Mouse (Mus musculus): ENCODE results near the gene Ttc14. TPM values are rescaled to one million over a fixed set of nuclear protein-coding genes. Genes with fewer than 3 reads are reported as not detected.

Gene Ttc14
- polyA plus RNA-seq, 1 experiment: 53.0 TPM

- Histone ChIP-seq H3K4me1 (ENCODE audit: control insufficient read depth, insufficient read depth, low read length) (no peaks in the 10 kb centered on the region), H3K27ac (ENCODE audit: insufficient read depth, low read length) (no peak overlapping the region), H3K9ac (ENCODE audit: low read depth, poor library complexity, severe bottlenecking) (no peak overlapping the region), H3K36me3 (ENCODE audit: control insufficient read depth, insufficient read depth, low read length, poor library complexity, severe bottlenecking) (no peaks in the 10 kb centered on the region), H3K9me3 (replicated peaks; ENCODE audit: control insufficient read depth, insufficient read depth, low read length, poor library complexity, severe bottlenecking) (no peaks in the 10 kb centered on the region), H3K27me3 (ENCODE audit: control insufficient read depth, insufficient read depth, low read length, poor library complexity, severe bottlenecking) (no peaks in the 10 kb centered on the region), H3K4me3 (ENCODE audit: low read depth, low read length) (no peak overlapping the region)
- no peak for TF ChIP-seq CTCF (IDR thresholded peaks at IDR 0.05; ENCODE audit: low read depth, low read length)
- no peak for TF ChIP-seq EP300 (IDR thresholded peaks at IDR 0.05; ENCODE audit: insufficient read depth, low read depth, low read length)
- no peak for TF ChIP-seq POLR2A (IDR thresholded peaks at IDR 0.05; ENCODE audit: insufficient read depth, low read length)
These were observed 59.3 kb downstream of the Ttc14 start for GRCm38 (mm10) chr3:33858939-33859338.

- Histone ChIP-seq H3K4me1 (ENCODE audit: control insufficient read depth, insufficient read depth, low read length) (no peaks in the 10 kb centered on the region), H3K4me3 (ENCODE audit: low read depth, low read length) (no peak overlapping the region), H3K9ac (ENCODE audit: low read depth, poor library complexity, severe bottlenecking) (no peak overlapping the region), H3K9me3 (replicated peaks; ENCODE audit: control insufficient read depth, insufficient read depth, low read length, poor library complexity, severe bottlenecking) (no peaks in the 10 kb centered on the region), H3K36me3 (ENCODE audit: control insufficient read depth, insufficient read depth, low read length, poor library complexity, severe bottlenecking) (no peaks in the 10 kb centered on the region), H3K27ac (ENCODE audit: insufficient read depth, low read length) (no peak overlapping the region), H3K27me3 (ENCODE audit: control insufficient read depth, insufficient read depth, low read length, poor library complexity, severe bottlenecking) (no peaks in the 10 kb centered on the region)
- TF ChIP-seq CTCF (IDR thresholded peaks at IDR 0.05; ENCODE audit: low read depth, low read length) (no peak), EP300 (IDR thresholded peaks at IDR 0.05; ENCODE audit: insufficient read depth, low read depth, low read length) (no peak), POLR2A (IDR thresholded peaks at IDR 0.05; ENCODE audit: insufficient read depth, low read length) (no peak)
These were observed 64.4 kb downstream of the Ttc14 start for GRCm38 (mm10) chr3:33864000-33864540.

Other genes starting within 250 kb of the Ttc14 start
- gene Ccdc39, start 44.5 kb downstream of the Ttc14 start, polyA plus RNA-seq (2011; ENCODE audit: insufficient read depth, insufficient read length, low read depth, missing spikeins): 3.4 and 5.1 TPM in 2 replicates
- 462 and 491 TPM in 2 replicates for gene Fxr1, start 220.1 kb downstream of the Ttc14 start, polyA plus RNA-seq (2011; ENCODE audit: insufficient read depth, insufficient read length, low read depth, missing spikeins)

All from ES-Bruce4 (cell line).